Mouse (Mus musculus): ENCODE measurements around the gene Mdfic. TPM values are rescaled to one million over a fixed set of nuclear protein-coding genes. Genes with fewer than 3 reads are reported as not detected.

The Mdfic gene
- polyA plus RNA-seq, 1 experiment from 2014 or later = 7.0 TPM

DNA sequence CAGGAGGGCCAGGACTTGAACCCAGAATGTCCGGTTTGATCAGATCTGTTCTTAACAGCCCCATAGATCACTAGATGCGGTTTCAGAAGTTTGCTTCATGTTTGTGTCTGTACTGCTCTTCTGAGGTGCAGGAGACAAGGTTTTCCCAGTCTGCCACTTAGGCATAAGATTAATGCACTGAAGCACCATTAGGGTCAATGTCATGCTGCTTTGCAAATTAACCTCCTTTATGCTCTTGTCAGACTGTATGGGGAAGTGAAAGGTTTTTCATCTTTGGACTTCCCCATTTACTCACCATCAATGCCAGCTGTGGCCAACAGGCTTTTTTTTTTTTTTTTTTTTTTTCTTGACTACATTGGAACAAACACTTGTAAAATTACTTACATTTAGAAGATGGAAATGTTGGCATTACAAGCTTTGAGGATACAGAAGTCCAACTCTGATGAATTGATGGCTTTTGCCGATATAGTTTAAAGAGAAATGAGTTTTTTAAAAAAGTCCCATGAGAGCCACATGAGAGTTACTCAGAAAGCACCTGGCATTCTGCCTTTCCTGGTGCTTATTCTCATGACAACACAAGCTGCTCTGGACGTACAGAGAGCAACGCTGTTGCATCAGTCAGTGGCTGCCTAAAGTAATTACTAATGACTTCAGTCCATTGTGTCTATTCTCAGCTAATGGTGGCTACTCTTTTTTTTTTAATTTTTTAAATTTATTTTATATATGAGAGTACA, 121.2 kb downstream of the Mdfic start:
- 68% methylated on average over 5 of the region's 5 CpGs for WGBS
- no peak for ATAC-seq (ENCODE audit: insufficient read depth, low FRiP score)
- Histone ChIP-seq H3K4me2 (ENCODE audit: low read depth, low read length) (no peak overlapping the region), H3K27me3 (ENCODE audit: control insufficient read depth, insufficient read depth, low read length) (no peaks in the 10 kb centered on the region), H3K27ac (ENCODE audit: low read length) (no peak overlapping the region), H3K4me3 (replicated peaks; ENCODE audit: low read length) (no peak overlapping the region), H3K9ac (ENCODE audit: low read length) (no peak overlapping the region), H3K4me1 (ENCODE audit: control insufficient read depth, insufficient read depth, low read length) (no peaks in the 10 kb centered on the region), H3K36me3 (ENCODE audit: control insufficient read depth, insufficient read depth, low read length) (no peaks in the 10 kb centered on the region), H3K9me3 (replicated peaks; ENCODE audit: control insufficient read depth, low read length) (no peaks in the 10 kb centered on the region)

- no peaks in the 10 kb centered on the region for H3K36me3 ChIP-seq (ENCODE audit: control insufficient read depth, insufficient read depth, low read length)
- no peaks in the 10 kb centered on the region for H3K27me3 ChIP-seq (ENCODE audit: control insufficient read depth, insufficient read depth, low read length)
- H3K4me2 ChIP-seq (ENCODE audit: low read depth, low read length) = no peak overlapping the region
- no peaks in the 10 kb centered on the region for H3K4me1 ChIP-seq (ENCODE audit: control insufficient read depth, insufficient read depth, low read length)
- no peak overlapping the region for H3K9ac ChIP-seq (ENCODE audit: low read length)
- no peak overlapping the region for H3K4me3 ChIP-seq (replicated peaks; ENCODE audit: low read length)
- no peak overlapping the region for H3K27ac ChIP-seq (ENCODE audit: low read length)
- WGBS = 95% methylated on average over 3 of the region's 3 CpGs
- ATAC-seq (ENCODE audit: insufficient read depth, low FRiP score) = no peak
- H3K9me3 ChIP-seq (replicated peaks; ENCODE audit: control insufficient read depth, low read length) = no peaks in the 10 kb centered on the region
These were observed 122.8 kb downstream of the Mdfic start for GRCm38 (mm10) chr6:15843295-15843694.

- H3K4me2 ChIP-seq (ENCODE audit: low read depth, low read length) = no peak overlapping the region
- H3K4me1 ChIP-seq (ENCODE audit: control insufficient read depth, insufficient read depth, low read length) = no peaks in the 10 kb centered on the region
- ATAC-seq (ENCODE audit: insufficient read depth, low FRiP score) = no peak
- H3K27me3 ChIP-seq (ENCODE audit: control insufficient read depth, insufficient read depth, low read length) = no peaks in the 10 kb centered on the region
- H3K9me3 ChIP-seq (replicated peaks; ENCODE audit: control insufficient read depth, low read length) = no peaks in the 10 kb centered on the region
- H3K27ac ChIP-seq (ENCODE audit: low read length) = no peak overlapping the region
- WGBS = 82% methylated on average over 2 of the region's 2 CpGs
- no peaks in the 10 kb centered on the region for H3K36me3 ChIP-seq (ENCODE audit: control insufficient read depth, insufficient read depth, low read length)
- no peak overlapping the region for H3K9ac ChIP-seq (ENCODE audit: low read length)
- no peak overlapping the region for H3K4me3 ChIP-seq (replicated peaks; ENCODE audit: low read length)
These were observed 125.4 kb downstream of the Mdfic start for GRCm38 (mm10) chr6:15845711-15846342.
